Mouse (Mus musculus): ENCODE data around the gene Gm45062.

Gm45062 gene

DNA sequence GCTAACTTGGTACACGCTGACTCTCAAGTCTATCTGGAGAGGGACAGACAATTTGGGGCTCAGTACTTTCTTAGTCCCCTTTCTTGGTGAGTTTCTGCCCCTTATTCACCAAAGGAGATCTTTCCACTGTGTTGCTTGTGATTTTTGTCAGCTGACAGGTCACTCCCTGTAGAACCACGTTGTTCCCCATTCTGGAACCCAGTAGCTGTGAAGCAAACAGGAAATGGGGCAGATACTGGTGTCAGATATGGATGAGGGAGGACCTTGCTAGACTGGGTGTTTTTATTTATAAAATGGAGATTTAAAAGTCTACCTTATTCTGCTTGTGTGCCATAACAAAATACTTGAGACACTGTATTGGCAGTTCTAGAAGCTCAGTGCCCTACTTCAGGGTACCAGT, 358.1 kb downstream of the Gm45062 start:
- no peak for DNase-seq (ENCODE audit: low spot score in 2 of 2)

GRCm38 (mm10) chr6:8619582-8620350, 360.5 kb downstream of the Gm45062 start:
- DNase-seq (ENCODE audit: low spot score in 2 of 2) = no peak

DNA sequence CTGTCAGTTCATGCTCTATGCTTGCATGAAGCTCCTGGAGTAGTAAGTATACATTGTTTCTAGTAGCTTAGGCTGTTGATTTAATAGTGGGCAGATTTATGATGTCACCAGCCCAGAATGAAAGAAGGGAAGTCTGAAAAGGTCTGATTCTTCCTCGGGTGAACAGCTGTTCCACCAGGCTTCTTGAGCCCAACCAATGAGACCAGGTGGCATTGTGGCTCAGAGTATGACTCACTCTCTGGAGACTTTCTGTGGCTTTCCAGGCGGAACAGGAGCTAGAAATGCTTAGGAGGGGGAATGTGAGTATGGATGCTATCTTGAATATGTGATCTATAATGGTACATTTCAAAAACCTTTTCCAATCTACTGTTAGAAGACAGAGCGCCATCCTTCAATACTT, 363.8 kb downstream of the Gm45062 start:
- no peak for DNase-seq (ENCODE audit: low spot score in 2 of 2)

DNA sequence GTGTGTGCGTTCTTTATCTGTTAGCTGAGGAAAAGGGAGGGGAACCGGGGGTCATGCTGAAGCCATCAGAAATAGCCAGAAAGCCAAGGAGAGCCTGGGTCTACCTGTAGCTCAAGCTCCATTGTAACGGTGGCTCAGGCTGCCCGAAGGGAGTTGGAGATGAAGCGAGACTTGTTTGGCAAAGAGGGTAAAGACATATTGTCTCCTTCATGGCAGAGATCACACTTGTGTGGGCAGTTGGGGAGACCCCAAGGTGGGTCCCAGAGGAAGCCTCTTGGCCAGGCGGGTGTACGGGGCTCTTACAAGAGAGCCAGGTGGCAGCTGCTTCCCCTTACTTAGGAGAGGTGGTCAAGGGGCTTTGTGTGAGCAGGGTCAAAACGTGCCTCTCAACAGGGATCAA, 369.0 kb downstream of the Gm45062 start:
- DNase-seq (ENCODE audit: low spot score in 2 of 2) = no peak

GRCm38 (mm10) chr6:8628715-8629267, 369.5 kb downstream of the Gm45062 start:
- no peak for DNase-seq (ENCODE audit: low spot score in 2 of 2)

GRCm38 (mm10) chr6:8630531-8630930, 371.3 kb downstream of the Gm45062 start:
- DNase-seq (ENCODE audit: low spot score in 2 of 2) = no peak

GRCm38 (mm10) chr6:8631362-8631761, 372.1 kb downstream of the Gm45062 start:
- DNase-seq (ENCODE audit: low spot score in 2 of 2) = no peak

- no peak for DNase-seq (ENCODE audit: low spot score in 2 of 2)
Measured at GRCm38 (mm10) chr6:8631986-8632632, 372.9 kb downstream of the Gm45062 start.

DNA sequence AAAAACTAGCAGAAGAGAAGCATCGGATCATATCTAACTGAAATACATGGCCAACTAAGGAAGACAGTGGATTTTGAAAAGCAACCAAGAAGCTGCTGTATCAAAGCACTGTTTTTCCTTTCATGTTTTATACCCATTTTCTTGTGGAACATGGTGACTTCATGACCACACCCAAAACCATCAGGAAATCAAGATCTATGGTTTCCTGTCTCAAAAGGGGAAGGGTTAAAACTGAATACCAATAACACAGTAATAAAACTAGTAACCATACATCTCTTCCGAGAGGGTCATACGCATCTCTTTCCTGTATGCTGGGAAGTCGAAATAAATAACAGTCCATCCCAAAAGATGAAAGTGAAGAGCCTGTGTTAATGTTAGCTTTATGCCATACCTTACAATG, 373.5 kb downstream of the Gm45062 start:
- no peak for DNase-seq (ENCODE audit: low spot score in 2 of 2)

- no peak for DNase-seq (ENCODE audit: low spot score in 2 of 2)
Measured at GRCm38 (mm10) chr6:8638122-8638521, 378.9 kb downstream of the Gm45062 start.

- DNase-seq (ENCODE audit: low spot score in 2 of 2) = no peak
Measured at GRCm38 (mm10) chr6:8638899-8639298, 379.6 kb downstream of the Gm45062 start.

DNA sequence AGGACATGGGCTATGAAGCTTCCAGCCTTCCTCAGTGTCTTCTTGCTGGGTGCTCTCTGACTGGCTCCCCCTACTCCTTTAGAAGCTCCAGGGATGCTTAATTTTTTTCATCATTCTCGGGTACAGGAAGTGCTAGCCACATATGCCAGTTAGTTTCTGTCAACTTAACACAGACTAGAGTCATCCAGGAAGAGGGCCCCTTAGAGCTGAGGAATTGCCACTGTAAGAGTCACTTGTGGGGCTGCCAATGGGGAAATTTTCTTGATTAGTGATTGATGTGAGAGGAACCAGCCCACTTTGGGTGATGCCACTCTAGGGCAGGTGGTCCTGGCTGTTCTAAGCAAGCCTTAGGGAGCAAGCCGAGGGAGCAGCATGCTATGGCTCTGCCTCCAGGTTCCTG, 380.3 kb downstream of the Gm45062 start:
- DNase-seq (ENCODE audit: low spot score in 2 of 2) = no peak

DNA sequence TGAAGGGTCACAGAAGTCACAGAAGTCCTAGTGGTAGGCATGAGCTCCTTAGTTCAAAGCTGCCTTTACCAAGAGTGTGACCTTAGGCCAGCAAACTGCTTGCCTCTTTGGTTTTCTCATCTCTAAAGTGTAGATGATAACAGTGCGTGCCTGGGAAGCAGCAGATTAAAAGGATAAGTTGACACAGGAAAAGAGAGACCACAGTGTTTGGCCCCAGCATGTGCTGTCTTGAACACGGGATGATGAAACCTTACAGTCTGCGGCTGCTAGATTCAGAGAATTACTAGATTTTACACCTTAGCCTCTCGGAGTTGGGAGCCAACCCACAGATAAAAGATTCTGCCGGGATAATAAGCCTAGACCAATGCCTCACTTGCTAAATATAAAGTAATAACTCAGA, 381.6 kb downstream of the Gm45062 start:
- DNase-seq (ENCODE audit: low spot score in 2 of 2) = no peak

- DNase-seq (ENCODE audit: low spot score in 2 of 2) = no peak
Measured at GRCm38 (mm10) chr6:8644703-8645102, 385.5 kb downstream of the Gm45062 start.

DNA sequence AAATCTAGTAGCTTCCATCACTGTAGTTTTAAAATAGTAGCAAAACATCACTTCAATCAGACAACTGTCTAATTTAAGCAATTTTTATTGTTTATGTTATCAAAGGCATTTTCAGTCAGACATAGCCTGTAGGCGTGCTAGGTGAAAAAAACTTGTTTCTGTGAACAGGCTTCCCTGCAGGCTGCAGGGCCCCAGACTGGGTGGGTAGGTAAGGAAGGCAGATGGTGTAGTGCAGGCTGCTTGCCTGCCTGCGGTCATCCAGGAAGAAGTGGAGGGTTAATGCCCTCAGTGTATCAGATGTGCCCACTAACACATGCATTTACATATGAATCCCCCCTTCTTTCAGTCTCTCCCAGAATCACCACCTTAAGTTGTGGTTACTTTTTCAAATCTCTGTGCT, 386.5 kb downstream of the Gm45062 start:
- DNase-seq (ENCODE audit: low spot score in 2 of 2) = no peak
